17 mouse cellular contexts compared by ENCODE assay signal in the genomic region with DNA sequence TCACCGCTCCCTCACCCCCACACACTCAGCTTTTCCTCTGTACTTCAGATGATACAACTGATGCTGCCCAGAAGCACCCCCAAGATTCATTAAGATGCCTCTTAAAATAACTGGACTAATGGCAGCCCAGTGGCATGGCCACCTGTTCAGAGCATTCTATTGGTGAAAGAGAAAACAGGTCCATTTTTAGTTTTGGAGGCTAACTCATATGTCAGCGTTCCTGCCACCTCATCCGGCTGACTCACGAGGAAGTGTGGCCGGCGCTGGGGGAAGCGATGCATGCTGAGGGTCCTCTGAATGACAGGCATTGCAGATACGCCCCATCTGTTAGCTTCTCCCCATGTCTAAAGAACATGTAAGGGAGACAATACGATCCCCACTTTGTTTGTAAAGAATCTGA. TPM values are rescaled to one million over a fixed set of nuclear protein-coding genes. Genes with fewer than 3 reads are reported as not detected.
"Had no signal": no experiment of that assay in that cellular context is flagged by ENCODE, and none has a peak within 500 bp of the region (broad histone marks: within the 10 kb centered on the region; RNA-seq: fewer than 3 reads in every experiment).

No protein-coding gene starts in this region.

- H3K9ac ChIP-seq: limb, embryonic 12.5 days; liver, embryonic 13.5 days; liver, postnatal 0 days; midbrain, embryonic 13.5 days had no signal

- H3K4me2 ChIP-seq: limb, embryonic 12.5 days; liver, embryonic 13.5 days; midbrain, embryonic 13.5 days had no signal

- H3K9me3 ChIP-seq: limb, embryonic 12.5 days; liver, embryonic 13.5 days; midbrain, embryonic 13.5 days had no signal

- H3K27me3 ChIP-seq: limb, embryonic 12.5 days; liver, embryonic 13.5 days; midbrain, embryonic 13.5 days had no signal

- H3K4me1 ChIP-seq: limb, embryonic 12.5 days; midbrain, embryonic 13.5 days had no signal

- H3K36me3 ChIP-seq: limb, embryonic 12.5 days; liver, embryonic 13.5 days; midbrain, embryonic 13.5 days had no signal

- ATAC-seq: liver, postnatal 0 days; lung, postnatal 0 days; midbrain, embryonic 13.5 days had no signal

- DNase-seq: kidney, adult 11 months; kidney, adult 9 months; kidney, postnatal 36 days; layer of hippocampus, adult 9-11 months; layer of hippocampus, postnatal 36 days; liver; liver, embryonic 13.5 days; liver, postnatal 0 days; lung, postnatal 36 days; right cerebral cortex, adult 18-20 months; right cerebral cortex, postnatal 25 days; thymus, postnatal 4 days had no signal

- H3K27ac ChIP-seq: kidney, postnatal 0 days; limb, embryonic 12.5 days; liver, embryonic 13.5 days; midbrain, embryonic 13.5 days; stomach, postnatal 0 days had no signal

- H3K4me3 ChIP-seq: limb, embryonic 12.5 days; liver, embryonic 13.5 days; midbrain, embryonic 13.5 days had no signal

RNA-seq across cellular contexts. Expression of a gene that starts 31.9 kb away (rescaled TPM):
- polyA plus RNA-seq: limb, embryonic 12.5 days; liver, embryonic 13.5 days had no signal

RNA-seq across cellular contexts. Expression of a gene that starts 41.6 kb away (rescaled TPM):
- polyA plus RNA-seq: kidney, postnatal 0 days; liver, embryonic 13.5 days; liver, postnatal 0 days had no signal
